Mouse (Mus musculus): ENCODE measurements around the gene Cubn. TPM values are rescaled to one million over a fixed set of nuclear protein-coding genes. Genes with fewer than 3 reads are reported as not detected.

The Cubn gene
- total RNA-seq, 2 experiments from 2014 or later, result 1.0 to 1.2 TPM

- DNase-seq, result no peak
Observed at GRCm38 (mm10) chr2:13407272-13407671, 84.3 kb downstream of the Cubn start.

GRCm38 (mm10) chr2:13404986-13405678 lies 86.5 kb downstream of the Cubn start:
- no peak for DNase-seq

GRCm38 (mm10) chr2:13400831-13401230 lies 90.8 kb downstream of the Cubn start:
- no peak for DNase-seq

GRCm38 (mm10) chr2:13399480-13400072 lies 92.0 kb downstream of the Cubn start:
- no peak for DNase-seq

- DNase-seq, result peak; percentile 77
Observed at GRCm38 (mm10) chr2:13398955-13399354, 92.7 kb downstream of the Cubn start.

- no peak for DNase-seq
Observed at GRCm38 (mm10) chr2:13398551-13398950, 93.1 kb downstream of the Cubn start.

- DNase-seq, result no peak
Observed at GRCm38 (mm10) chr2:13396124-13396540, 95.5 kb downstream of the Cubn start.

GRCm38 (mm10) chr2:13391018-13391417 lies 100.6 kb downstream of the Cubn start:
- DNase-seq, result no peak

GRCm38 (mm10) chr2:13386631-13387030 lies 105.0 kb downstream of the Cubn start:
- no peak for DNase-seq

- no peak for DNase-seq
Observed at GRCm38 (mm10) chr2:13385542-13386345, 105.9 kb downstream of the Cubn start.

- DNase-seq, result peak; percentile 47
Observed at GRCm38 (mm10) chr2:13384775-13385541, 106.7 kb downstream of the Cubn start.

- no peak for DNase-seq
Observed at GRCm38 (mm10) chr2:13376166-13376565, 115.4 kb downstream of the Cubn start.

GRCm38 (mm10) chr2:13373291-13373690 lies 118.3 kb downstream of the Cubn start:
- DNase-seq, result no peak

- DNase-seq, result no peak
Observed at GRCm38 (mm10) chr2:13372825-13373224, 118.8 kb downstream of the Cubn start.

GRCm38 (mm10) chr2:13372256-13372824 lies 119.3 kb downstream of the Cubn start:
- DNase-seq, result peak; percentile 74

GRCm38 (mm10) chr2:13371797-13372170 lies 119.8 kb downstream of the Cubn start:
- peak; percentile 39 for DNase-seq

GRCm38 (mm10) chr2:13371072-13371796 lies 120.4 kb downstream of the Cubn start:
- DNase-seq, result no peak

GRCm38 (mm10) chr2:13370556-13370955 lies 121.1 kb downstream of the Cubn start:
- no peak for DNase-seq

GRCm38 (mm10) chr2:13368517-13368916 lies 123.1 kb downstream of the Cubn start:
- no peak for DNase-seq

GRCm38 (mm10) chr2:13357885-13358552 lies 133.6 kb downstream of the Cubn start:
- DNase-seq, result no peak

GRCm38 (mm10) chr2:13352775-13353174 lies 138.8 kb downstream of the Cubn start:
- no peak for DNase-seq
